Mouse (Mus musculus) liver, adult (tissue): ENCODE data around the gene Espn.

ENCODE experiments used
- GATA4 ChIP-seq: IDR thresholded peaks from 2 replicates; pipeline ENCODE4 v1.6.1; 2014; ENCODE audit warnings: mild to moderate bottlenecking, low read length; ENCODE audit not compliant: insufficient replicate concordance

Gene Espn

GRCm38 (mm10) chr4:152184353-152185035 is 32.3 kb upstream of the Espn start:
- no peak for TF ChIP-seq GATA4

- TF ChIP-seq GATA4 = no peak
These were observed 30.0 kb upstream of the Espn start for GRCm38 (mm10) chr4:152182205-152182604.

GRCm38 (mm10) chr4:152179946-152180660 is 27.9 kb upstream of the Espn start:
- TF ChIP-seq GATA4 = no peak

- TF ChIP-seq GATA4 = no peak
These were observed 26.9 kb upstream of the Espn start for GRCm38 (mm10) chr4:152178916-152179705.

GRCm38 (mm10) chr4:152178344-152178864 is 26.2 kb upstream of the Espn start:
- no peak for TF ChIP-seq GATA4

GRCm38 (mm10) chr4:152177537-152178343 is 25.6 kb upstream of the Espn start, which contains the start of gene Acot7:
Acot7 (plus strand) TSS chr4:152178134.
- no peak for TF ChIP-seq GATA4

GRCm38 (mm10) chr4:152177174-152177536 is 25.0 kb upstream of the Espn start:
- TF ChIP-seq GATA4 = no peak

GRCm38 (mm10) chr4:152176638-152177037 is 24.5 kb upstream of the Espn start:
- TF ChIP-seq GATA4 = no peak

GRCm38 (mm10) chr4:152173956-152174355 is 21.8 kb upstream of the Espn start:
- no peak for TF ChIP-seq GATA4

GRCm38 (mm10) chr4:152173041-152173440 is 20.9 kb upstream of the Espn start:
- no peak for TF ChIP-seq GATA4

GRCm38 (mm10) chr4:152171543-152171942 is 19.4 kb upstream of the Espn start:
- TF ChIP-seq GATA4 = no peak

GRCm38 (mm10) chr4:152170286-152170685 is 18.1 kb upstream of the Espn start:
- no peak for TF ChIP-seq GATA4

- no peak for TF ChIP-seq GATA4
These were observed 16.9 kb upstream of the Espn start for GRCm38 (mm10) chr4:152169103-152169502.

GRCm38 (mm10) chr4:152168052-152168451 is 15.9 kb upstream of the Espn start:
- TF ChIP-seq GATA4 = no peak
